Mouse (Mus musculus) intestine, embryonic 15.5 days (tissue): ENCODE data around the gene Pah. TPM values are rescaled to one million over a fixed set of nuclear protein-coding genes. Genes with fewer than 3 reads are reported as not detected.

Experiments used
- ATAC-seq: fragments of 200-750 bp; cut with Nextera tagmentation; 2 replicates; pipeline ENCODE4 v1.8.0; 2017; ENCODE audit warnings: moderate TSS enrichment, moderate library complexity
- H3K27ac ChIP-seq: fragments of 300-500 bp; sonication (generic); 2 replicates; pipeline ENCODE4 v1.5.1; 2015; ENCODE audit warnings: mild to moderate bottlenecking, inconsistent platforms
- H3K27me3 ChIP-seq: fragments of 300-500 bp; sonication (generic); replicated peaks from 2 replicates; pipeline ENCODE4 v1.6.1; 2015; ENCODE audit warnings: inconsistent platforms
- H3K36me3 ChIP-seq: fragments of 300-500 bp; sonication (generic); 2 replicates; pipeline ENCODE4 v1.6.1; 2015; ENCODE audit warnings: inconsistent platforms
- H3K4me1 ChIP-seq: fragments of 300-500 bp; sonication (generic); replicated peaks from 2 replicates; pipeline ENCODE4 v1.6.1; 2015; ENCODE audit warnings: inconsistent platforms
- H3K4me2 ChIP-seq: fragments of 300-500 bp; sonication (generic); replicated peaks from 2 replicates; pipeline ENCODE4 v1.6.1; 2015; ENCODE audit warnings: mild to moderate bottlenecking, inconsistent platforms
- H3K4me3 ChIP-seq: fragments of 300-500 bp; sonication (generic); replicated peaks from 2 replicates; pipeline ENCODE4 v1.5.1; 2015; ENCODE audit warnings: inconsistent platforms
- H3K9ac ChIP-seq: fragments of 300-500 bp; sonication (generic); 2 replicates; pipeline ENCODE4 v1.6.1; 2015; ENCODE audit warnings: inconsistent platforms
- H3K9me3 ChIP-seq: fragments of 300-500 bp; sonication (generic); 2 replicates; pipeline ENCODE4 v1.6.1; 2016; ENCODE audit warnings: inconsistent platforms
- WGBS: fragments of 180-500 bp; shearing (Covaris S2); methylation state at CpG from one replicate; pipeline ENCODE4 v1.1.7; 2015; 5-methylcytosine and 5-hydroxymethylcytosine counted together
- polyA plus RNA-seq: library from polyadenylated mRNA; unstranded; fragments of >200 nt; fragmentation: Nextera tagmentation; extraction: Ambion mirVana; gene quantifications from 2 replicates; pipeline ENCODE4 v1.2.1, GENCODE M21; 2015

Gene Pah
- polyA plus RNA-seq, 1 experiment from 2014 or later: 2.8 TPM

- H3K27ac ChIP-seq: no peak overlapping the region
- H3K9ac ChIP-seq: no peak overlapping the region
- no peaks in the 10 kb centered on the region for H3K9me3 ChIP-seq
- no peaks in the 10 kb centered on the region for H3K4me1 ChIP-seq
- no peak overlapping the region for H3K4me2 ChIP-seq
- ATAC-seq: no peak
- no peaks in the 10 kb centered on the region for H3K36me3 ChIP-seq
- H3K4me3 ChIP-seq: no peak overlapping the region
- WGBS: 65% methylated on average over 4 of the region's 4 CpGs
- H3K27me3 ChIP-seq: no peaks in the 10 kb centered on the region
Measured at GRCm38 (mm10) chr10:87520401-87521116, 1.0 kb upstream of the Pah start.

- Histone ChIP-seq H3K4me3 (no peak overlapping the region), H3K27ac (no peak overlapping the region), H3K36me3 (no peaks in the 10 kb centered on the region), H3K9ac (no peak overlapping the region), H3K4me2 (no peak overlapping the region), H3K4me1 (no peaks in the 10 kb centered on the region), H3K27me3 (no peaks in the 10 kb centered on the region), H3K9me3 (no peaks in the 10 kb centered on the region)
- ATAC-seq: no peak
- WGBS: 93% methylated on average over 1 of the region's 1 CpGs
Measured at GRCm38 (mm10) chr10:87534172-87534571, 12.6 kb downstream of the Pah start.

GRCm38 (mm10) chr10:87545759-87546158, 24.2 kb downstream of the Pah start:
- 68% methylated on average over 8 of the region's 8 CpGs for WGBS
- no peaks in the 10 kb centered on the region for H3K27me3 ChIP-seq
- no peak; the same call in 1 of the 2 replicates for ATAC-seq
- no peaks in the 10 kb centered on the region for H3K9me3 ChIP-seq
- no peak overlapping the region for H3K27ac ChIP-seq
- no peak overlapping the region for H3K4me3 ChIP-seq
- H3K36me3 ChIP-seq: no peaks in the 10 kb centered on the region
- 0 out of 2 replicates have a peak, but pooled peaks cover 2% of the 10 kb centered on the region for H3K4me1 ChIP-seq
- H3K4me2 ChIP-seq: no peak overlapping the region
- H3K9ac ChIP-seq: no peak overlapping the region

- Histone ChIP-seq H3K27me3 (no peaks in the 10 kb centered on the region), H3K4me2 (peak overlapping the region; percentile 33; the same call in 1 of the 2 replicates), H3K4me3 (no peak overlapping the region), H3K36me3 (no peaks in the 10 kb centered on the region), H3K4me1 (0 out of 2 replicates have a peak, but pooled peaks cover 2% of the 10 kb centered on the region), H3K27ac (no peak overlapping the region), H3K9me3 (no peaks in the 10 kb centered on the region), H3K9ac (no peak overlapping the region)
- ATAC-seq: peak; percentile 83
- WGBS: 35% methylated on average over 19 of the region's 19 CpGs
Measured at GRCm38 (mm10) chr10:87546299-87547234, 25.0 kb downstream of the Pah start.

GRCm38 (mm10) chr10:87552726-87553125, 31.1 kb downstream of the Pah start:
- H3K4me3 ChIP-seq: no peak overlapping the region
- no peaks in the 10 kb centered on the region for H3K27me3 ChIP-seq
- H3K9ac ChIP-seq: no peak overlapping the region
- WGBS: 31% methylated on average over 8 of the region's 8 CpGs
- H3K4me1 ChIP-seq: no peaks in the 10 kb centered on the region
- H3K4me2 ChIP-seq: peak overlapping the region; percentile 41; the same call in 1 of the 2 replicates
- no peaks in the 10 kb centered on the region for H3K9me3 ChIP-seq
- ATAC-seq: peak; percentile 78
- H3K36me3 ChIP-seq: no peaks in the 10 kb centered on the region
- no peak overlapping the region for H3K27ac ChIP-seq

GRCm38 (mm10) chr10:87556441-87556840, 34.8 kb downstream of the Pah start:
- no peak overlapping the region for H3K4me3 ChIP-seq
- no peaks in the 10 kb centered on the region for H3K27me3 ChIP-seq
- no peak overlapping the region for H3K9ac ChIP-seq
- no peaks in the 10 kb centered on the region for H3K36me3 ChIP-seq
- no peaks in the 10 kb centered on the region for H3K9me3 ChIP-seq
- H3K4me2 ChIP-seq: no peak overlapping the region
- no peaks in the 10 kb centered on the region for H3K4me1 ChIP-seq
- no peak overlapping the region for H3K27ac ChIP-seq
- WGBS: 59% methylated on average over 2 of the region's 2 CpGs
- no peak for ATAC-seq

GRCm38 (mm10) chr10:87563818-87564217, 42.2 kb downstream of the Pah start:
- Histone ChIP-seq H3K27ac (no peak overlapping the region), H3K9me3 (no peaks in the 10 kb centered on the region), H3K4me1 (no peaks in the 10 kb centered on the region), H3K27me3 (no peaks in the 10 kb centered on the region), H3K4me3 (no peak overlapping the region), H3K9ac (no peak overlapping the region), H3K4me2 (no peak overlapping the region), H3K36me3 (no peaks in the 10 kb centered on the region)
- no peak for ATAC-seq
- WGBS: 85% methylated on average over 9 of the region's 9 CpGs

GRCm38 (mm10) chr10:87565712-87566111, 44.1 kb downstream of the Pah start:
- WGBS: 55% methylated on average over 2 of the region's 2 CpGs
- Histone ChIP-seq H3K4me3 (no peak overlapping the region), H3K4me2 (no peak overlapping the region), H3K9ac (no peak overlapping the region), H3K27me3 (no peaks in the 10 kb centered on the region), H3K27ac (no peak overlapping the region), H3K4me1 (no peaks in the 10 kb centered on the region), H3K9me3 (no peaks in the 10 kb centered on the region), H3K36me3 (no peaks in the 10 kb centered on the region)
- ATAC-seq: no peak

GRCm38 (mm10) chr10:87572500-87572899, 50.9 kb downstream of the Pah start:
- no peak overlapping the region for H3K9ac ChIP-seq
- H3K4me1 ChIP-seq: no peaks in the 10 kb centered on the region
- H3K27ac ChIP-seq: no peak overlapping the region
- no peak for ATAC-seq
- no peak overlapping the region for H3K4me2 ChIP-seq
- no peak overlapping the region for H3K4me3 ChIP-seq
- no peaks in the 10 kb centered on the region for H3K36me3 ChIP-seq
- no peaks in the 10 kb centered on the region for H3K27me3 ChIP-seq
- 77% methylated on average over 4 of the region's 4 CpGs for WGBS
- no peaks in the 10 kb centered on the region for H3K9me3 ChIP-seq

GRCm38 (mm10) chr10:87586696-87587095, 65.1 kb downstream of the Pah start:
- Histone ChIP-seq H3K9ac (no peak overlapping the region), H3K36me3 (no peaks in the 10 kb centered on the region), H3K4me2 (no peak overlapping the region), H3K9me3 (no peaks in the 10 kb centered on the region), H3K4me3 (no peak overlapping the region), H3K27me3 (no peaks in the 10 kb centered on the region), H3K4me1 (no peaks in the 10 kb centered on the region), H3K27ac (no peak overlapping the region)
- no peak for ATAC-seq
- WGBS: 77% methylated on average over 1 of the region's 1 CpGs

GRCm38 (mm10) chr10:87593916-87594315, 72.3 kb downstream of the Pah start:
- no peak overlapping the region for H3K4me2 ChIP-seq
- H3K27me3 ChIP-seq: no peaks in the 10 kb centered on the region
- no peaks in the 10 kb centered on the region for H3K36me3 ChIP-seq
- H3K9ac ChIP-seq: no peak overlapping the region
- 43% methylated on average over 2 of the region's 2 CpGs for WGBS
- no peaks in the 10 kb centered on the region for H3K9me3 ChIP-seq
- no peak overlapping the region for H3K4me3 ChIP-seq
- H3K4me1 ChIP-seq: no peaks in the 10 kb centered on the region
- no peak overlapping the region for H3K27ac ChIP-seq
- no peak for ATAC-seq

- H3K36me3 ChIP-seq: no peaks in the 10 kb centered on the region
- no peaks in the 10 kb centered on the region for H3K4me1 ChIP-seq
- H3K4me3 ChIP-seq: no peak overlapping the region
- H3K4me2 ChIP-seq: no peak overlapping the region
- no peak overlapping the region for H3K27ac ChIP-seq
- 33% methylated on average over 5 of the region's 5 CpGs for WGBS
- H3K9me3 ChIP-seq: no peaks in the 10 kb centered on the region
- H3K27me3 ChIP-seq: no peaks in the 10 kb centered on the region
- no peak overlapping the region for H3K9ac ChIP-seq
- ATAC-seq: no peak
Measured at GRCm38 (mm10) chr10:87596361-87597074, 74.9 kb downstream of the Pah start.
